Mouse (Mus musculus): ENCODE measurements around the gene Jak1.

DNA sequence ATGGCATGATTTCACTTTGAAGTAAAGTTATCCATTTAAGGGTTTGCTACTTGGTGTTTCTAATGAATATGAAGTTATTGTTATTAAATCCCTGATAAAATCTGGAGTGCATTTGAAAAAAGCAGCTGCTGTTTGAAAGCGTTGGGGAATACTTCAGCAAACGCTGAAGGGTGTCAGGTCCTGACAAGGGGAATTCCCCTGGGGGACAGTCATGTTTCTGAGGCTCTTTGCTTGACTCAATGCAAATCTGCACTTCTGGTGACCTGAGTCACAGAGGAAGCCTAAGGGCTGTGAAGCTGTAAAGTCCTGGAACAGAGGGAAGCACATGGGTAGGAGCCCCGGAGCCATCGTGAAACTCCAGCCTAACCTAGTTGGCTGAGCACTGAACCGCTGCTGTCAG is 123.3 kb downstream of the Jak1 start:
- TF ChIP-seq POLR2A (IDR thresholded peaks at IDR 0.05; ENCODE audit: insufficient read length, low read depth) (no peak), MYOG (IDR thresholded peaks at IDR 0.05; ENCODE audit: control insufficient read depth in 1 of 3, insufficient read depth in 1 of 3, insufficient read length in 2 of 3, low read depth in 2 of 3) (no peak), E2F4 (IDR thresholded peaks at IDR 0.05; ENCODE audit: insufficient read depth) (no peak), USF1 (IDR thresholded peaks at IDR 0.05; ENCODE audit: low read depth) (no peak), TCF12 (IDR thresholded peaks at IDR 0.05; ENCODE audit: insufficient read depth, poor library complexity, severe bottlenecking) (no peak), REST (IDR thresholded peaks at IDR 0.05; ENCODE audit: insufficient read depth, insufficient read length) (no peak), TCF3 (IDR thresholded peaks at IDR 0.05; ENCODE audit: insufficient read length, low read depth) (no peak), CEBPB (IDR thresholded peaks at IDR 0.05; ENCODE audit: insufficient read depth, poor library complexity, severe bottlenecking) (no peak), MAX (IDR thresholded peaks at IDR 0.05; ENCODE audit: low read depth) (no peak), POLR2AphosphoS2 (IDR thresholded peaks at IDR 0.05; ENCODE audit: insufficient read length, low read depth) (no peak), SRF (IDR thresholded peaks at IDR 0.05; ENCODE audit: control insufficient read depth, insufficient read length, low read depth) (no peak)
